Mouse (Mus musculus): ENCODE data around the gene Dnajb12.

Gene Dnajb12

DNA sequence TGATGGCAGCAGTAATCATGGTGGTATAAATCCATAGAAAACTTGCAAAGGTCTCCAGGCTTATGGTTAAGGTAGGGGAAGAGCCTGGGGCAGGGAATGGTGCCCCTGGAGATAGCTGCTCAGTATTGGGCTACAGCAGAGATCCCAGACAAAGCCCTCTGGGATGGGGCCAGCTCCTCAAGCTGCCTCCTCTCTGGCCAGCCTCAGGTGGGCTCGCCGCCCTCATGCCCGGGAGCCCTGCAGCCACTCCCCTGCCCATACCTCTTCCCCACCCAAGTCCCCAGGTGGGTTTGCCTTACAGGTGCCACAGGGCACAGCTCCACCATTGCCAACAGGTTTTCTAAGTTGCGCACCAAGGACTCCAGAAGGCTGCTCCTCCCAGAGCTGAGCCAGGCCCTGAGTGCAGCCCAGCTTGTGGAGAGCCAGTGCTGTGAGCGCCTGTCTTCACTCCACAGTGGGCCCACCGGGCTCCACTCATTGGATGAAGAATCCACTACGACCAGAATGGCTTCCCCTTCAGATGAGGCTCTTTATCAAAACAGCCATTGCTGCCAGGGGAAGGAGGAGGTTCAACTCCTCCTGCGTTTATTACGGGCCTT lies 18.9 kb downstream of the Dnajb12 start:
- no peak for DNase-seq

DNA sequence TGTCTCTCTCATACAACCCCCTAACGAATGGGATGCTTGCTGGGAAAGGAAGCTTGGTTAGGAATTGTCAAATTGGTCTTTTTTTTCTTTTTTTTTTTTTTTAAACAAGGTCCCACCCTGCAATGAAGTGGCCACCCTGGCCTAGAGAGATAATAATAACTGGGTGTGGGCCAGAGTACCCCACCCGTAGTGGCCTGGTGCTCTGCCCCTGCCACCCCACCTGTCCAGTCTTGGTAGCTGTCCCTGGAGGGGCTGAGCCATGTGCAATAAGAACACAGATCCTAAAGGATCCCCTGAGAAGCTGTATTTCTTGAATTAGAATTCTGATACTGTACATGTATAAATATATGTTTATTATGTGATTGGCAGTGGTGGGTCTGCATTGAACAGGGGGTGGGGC lies 19.6 kb downstream of the Dnajb12 start:
- DNase-seq = no peak

DNA sequence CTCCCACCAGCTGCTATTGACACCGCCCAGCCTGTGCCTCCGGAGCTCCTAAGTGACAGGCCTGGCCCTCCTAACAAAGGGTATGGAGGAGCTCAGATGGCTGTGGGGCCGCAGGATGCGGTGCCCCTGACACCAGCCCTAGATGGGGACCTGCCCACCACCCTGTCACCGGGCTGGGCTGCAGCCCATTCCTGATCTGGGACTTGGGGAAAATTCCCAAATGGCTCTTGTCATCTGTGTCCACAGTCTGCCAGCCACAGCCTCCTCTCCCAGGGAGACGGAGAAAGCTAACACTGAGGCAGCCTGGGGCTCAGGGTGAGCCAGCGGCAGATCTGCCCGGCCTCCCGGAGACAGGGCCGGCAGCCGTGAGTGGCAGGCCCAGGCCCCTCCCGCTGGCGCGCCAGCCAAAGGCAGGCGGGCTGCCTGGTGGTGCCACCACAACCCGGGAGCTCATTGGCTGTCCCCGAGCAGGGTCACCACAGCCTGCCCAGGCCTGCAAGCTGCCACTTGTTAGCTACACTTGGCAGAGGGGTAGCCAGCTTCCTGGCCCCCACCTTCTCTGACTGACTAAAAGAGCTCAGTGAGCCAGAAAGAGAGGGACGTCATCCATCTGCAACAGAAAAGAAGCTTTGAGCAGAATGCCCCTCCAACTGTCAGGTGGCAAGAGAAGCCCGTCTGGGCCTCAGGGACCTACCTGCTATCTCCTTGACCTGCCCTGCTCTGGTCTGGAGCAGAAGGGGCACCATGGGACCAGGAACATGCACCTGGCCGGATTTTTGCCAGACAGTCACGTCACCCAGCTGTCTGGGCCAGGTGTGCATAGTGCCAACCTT lies 20.2 kb downstream of the Dnajb12 start:
- DNase-seq = peak; percentile 75 to 89

DNA sequence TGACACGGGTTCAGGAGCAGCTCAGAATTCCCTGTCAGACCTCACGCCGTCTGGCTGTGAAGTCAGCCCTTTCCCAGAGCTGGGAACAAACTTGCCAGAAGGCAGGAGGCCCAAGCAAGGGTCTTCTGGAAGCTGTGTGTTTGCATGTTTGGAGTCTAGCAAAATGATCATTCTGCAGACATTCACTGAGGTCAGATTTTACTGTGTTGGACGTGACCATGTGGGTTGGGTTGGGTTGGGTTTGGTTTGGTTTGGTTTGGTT lies 20.7 kb downstream of the Dnajb12 start:
- DNase-seq = no peak

DNA sequence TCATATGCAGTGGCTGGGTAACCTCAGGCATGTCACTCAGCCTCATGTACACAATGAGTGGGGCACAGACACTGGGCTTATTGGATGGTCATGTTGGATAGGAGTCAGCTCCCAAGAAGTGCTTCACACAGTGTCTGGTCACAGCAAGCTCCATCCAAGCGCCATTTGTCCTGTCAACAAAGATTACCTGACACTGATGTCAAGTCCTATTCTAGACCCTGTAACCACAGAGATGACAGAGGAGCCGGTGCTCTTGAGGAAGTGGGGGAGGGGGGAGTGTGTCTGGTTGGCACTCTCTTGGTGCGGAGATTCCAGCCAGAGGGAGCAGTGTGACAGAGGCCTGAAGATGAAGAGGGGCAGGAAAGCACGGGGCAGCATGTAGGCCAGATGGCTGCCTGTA lies 21.6 kb downstream of the Dnajb12 start:
- DNase-seq = no peak

DNA sequence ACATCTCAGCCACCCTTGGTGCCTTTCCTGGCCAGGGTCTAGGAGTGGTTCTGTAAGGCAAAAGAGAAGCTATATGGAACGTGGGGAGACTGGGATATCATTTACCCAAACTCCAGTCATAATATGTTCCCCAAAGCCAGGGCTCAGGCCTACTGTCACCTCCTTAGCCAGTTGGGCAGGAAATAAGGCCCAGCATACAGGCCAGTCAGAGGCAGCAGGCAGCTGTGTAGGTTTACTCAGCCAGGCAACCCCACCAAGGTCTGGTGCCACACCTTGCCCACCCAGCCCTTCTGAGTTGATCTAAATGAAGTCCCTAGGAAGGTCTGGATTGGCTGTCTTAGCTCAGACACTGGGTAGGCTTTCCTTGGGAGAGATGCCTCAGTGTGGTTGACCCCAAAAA lies 22.1 kb downstream of the Dnajb12 start:
- no peak for DNase-seq

DNA sequence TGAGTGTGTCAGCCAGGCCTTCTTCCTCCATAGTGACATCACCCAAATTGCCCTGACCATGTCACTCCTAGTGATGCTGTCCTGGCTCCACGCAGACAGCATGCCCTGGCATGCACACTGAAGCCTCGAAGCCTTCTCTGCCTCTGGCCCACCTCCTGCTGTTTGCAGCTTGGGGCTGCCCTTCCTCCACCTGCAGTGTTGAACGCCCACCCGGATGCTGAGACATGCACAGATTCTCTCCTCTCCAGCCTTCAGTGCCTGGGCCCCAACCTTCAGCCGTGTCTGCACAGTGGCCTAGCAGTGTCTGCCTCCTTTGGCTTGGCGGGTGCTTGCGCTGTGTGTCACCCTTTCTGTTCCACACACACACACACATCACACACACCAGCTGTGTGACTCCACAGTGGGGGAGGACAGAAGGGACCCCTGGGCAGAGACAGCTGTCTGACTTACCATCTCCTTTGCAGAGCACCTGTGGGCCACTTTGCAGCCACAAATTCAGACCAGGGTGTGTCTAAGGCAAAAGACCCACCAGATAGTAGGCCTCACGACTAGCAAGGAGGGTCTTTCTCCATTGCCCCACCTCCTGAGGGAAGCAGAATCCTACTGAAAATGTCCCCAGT lies 22.7 kb downstream of the Dnajb12 start:
- no peak for DNase-seq

DNA sequence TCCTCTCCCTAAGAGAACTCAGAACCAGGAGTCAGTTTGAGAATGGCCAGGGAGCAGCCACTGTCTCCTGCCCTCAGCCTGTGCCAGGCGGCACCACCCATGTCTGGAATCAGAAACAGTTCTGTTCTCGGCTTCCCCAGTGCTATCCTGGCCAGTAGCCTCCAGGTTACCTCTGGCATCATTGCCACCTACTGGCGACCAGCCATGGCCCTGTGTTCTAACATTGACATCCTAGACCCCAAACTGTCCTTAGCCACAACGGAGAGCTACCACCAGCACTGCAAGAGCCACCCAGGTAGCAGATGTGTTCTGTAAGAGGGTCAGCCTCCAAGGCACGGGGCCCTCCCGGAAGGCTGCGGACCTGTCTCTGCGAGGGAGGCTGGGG lies 23.2 kb downstream of the Dnajb12 start:
- DNase-seq = no peak

DNA sequence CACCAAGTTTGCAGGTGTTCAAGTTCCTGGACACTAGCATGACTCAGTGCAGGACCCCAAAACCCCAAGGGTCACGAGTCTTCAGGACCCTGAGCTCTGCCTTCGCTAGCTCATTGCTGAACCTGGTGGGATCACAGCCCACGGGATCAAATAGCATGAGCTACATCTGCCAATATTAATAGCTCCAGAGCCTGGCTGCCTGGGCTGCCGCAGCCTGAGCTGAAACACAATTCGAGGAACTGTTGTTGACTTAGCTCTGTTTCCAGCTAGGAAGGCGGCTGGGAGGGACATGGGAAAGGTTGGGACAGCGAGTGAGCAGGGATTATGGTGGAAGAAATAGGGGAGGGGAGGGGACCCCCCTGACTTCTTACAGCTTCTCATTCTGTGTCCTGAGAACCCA lies 23.8 kb downstream of the Dnajb12 start:
- DNase-seq = no peak

DNA sequence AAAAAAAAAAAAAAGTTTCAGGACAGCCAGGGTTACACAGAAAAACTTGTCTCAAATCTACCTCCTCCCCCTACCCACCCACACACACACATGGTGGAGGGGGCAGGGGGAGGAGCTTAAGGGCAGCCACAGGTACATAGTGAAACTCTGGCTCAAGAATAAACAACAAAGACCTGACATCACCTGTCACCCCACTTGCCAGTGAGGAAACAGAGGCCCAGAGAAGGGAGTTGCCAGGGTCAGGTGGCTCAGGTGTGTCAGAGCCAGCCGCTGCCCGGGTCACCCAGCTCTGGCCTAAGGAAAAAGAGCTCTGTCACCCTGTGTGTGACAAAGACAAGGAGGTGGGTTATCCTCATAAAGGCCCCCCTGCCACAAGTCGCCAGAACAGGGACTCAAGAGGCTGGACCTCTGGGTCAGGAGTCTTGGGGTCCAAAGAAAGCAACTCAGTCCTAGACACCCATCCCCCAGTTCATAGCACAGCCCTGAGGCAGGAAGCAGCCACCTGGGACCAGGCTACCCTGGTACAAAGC lies 27.8 kb downstream of the Dnajb12 start:
- no peak for DNase-seq

DNA sequence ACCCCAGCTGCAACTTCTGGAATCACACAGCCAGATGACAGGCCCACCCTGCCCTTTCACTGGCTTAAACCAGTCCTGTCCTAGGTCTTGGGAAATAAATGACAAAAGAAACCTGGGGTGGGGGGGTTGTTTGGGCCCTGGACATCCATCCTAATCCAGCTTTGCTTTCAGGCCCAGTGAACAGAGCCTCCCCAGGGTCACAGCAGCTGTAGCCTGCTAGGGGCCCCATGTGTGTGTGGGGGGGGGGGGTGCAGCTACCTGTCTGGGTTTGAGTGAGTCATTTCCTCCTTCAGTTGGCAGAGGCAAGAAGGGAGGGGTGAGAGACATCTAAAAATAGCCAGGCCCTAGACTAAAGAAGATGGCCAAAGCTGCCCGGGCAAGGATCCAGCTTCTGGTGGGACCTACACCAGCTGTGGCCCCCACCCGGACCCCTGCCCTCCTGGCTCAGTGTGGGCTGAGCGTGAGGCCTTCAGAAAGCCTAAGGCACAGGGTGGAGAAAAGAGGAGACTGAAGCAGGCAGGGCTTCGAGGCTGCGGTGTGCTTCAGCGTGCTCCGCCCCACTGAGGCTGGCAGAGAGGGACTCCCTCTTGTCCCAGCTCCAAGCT lies 28.4 kb downstream of the Dnajb12 start:
- peak in 1 of 2 experiments; percentile 33 for DNase-seq

DNA sequence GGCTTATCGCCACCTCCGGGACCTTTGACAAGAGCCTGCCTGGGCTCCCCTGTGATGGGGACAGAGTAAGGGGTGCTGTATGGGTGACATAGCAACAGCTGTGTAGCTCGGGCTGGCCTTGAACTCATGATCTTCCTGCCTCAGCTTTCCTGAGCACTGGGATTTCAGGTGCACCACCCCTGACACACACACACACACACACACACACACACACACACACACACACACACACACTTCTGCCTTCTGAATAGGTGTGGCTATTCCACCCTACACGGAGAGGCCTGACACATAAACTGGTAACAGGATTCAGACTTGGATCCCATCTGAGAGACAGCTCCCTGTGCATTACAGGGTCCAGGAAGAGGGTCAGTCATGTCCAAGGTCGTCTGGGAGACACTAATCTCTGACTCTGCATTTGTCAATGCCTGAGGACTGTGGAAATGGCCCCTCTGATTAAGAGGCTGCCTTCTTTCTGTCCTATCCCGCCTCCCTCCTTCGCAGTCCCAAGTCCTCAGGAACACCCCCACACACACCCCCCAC lies 29.5 kb downstream of the Dnajb12 start:
- DNase-seq = no peak

DNA sequence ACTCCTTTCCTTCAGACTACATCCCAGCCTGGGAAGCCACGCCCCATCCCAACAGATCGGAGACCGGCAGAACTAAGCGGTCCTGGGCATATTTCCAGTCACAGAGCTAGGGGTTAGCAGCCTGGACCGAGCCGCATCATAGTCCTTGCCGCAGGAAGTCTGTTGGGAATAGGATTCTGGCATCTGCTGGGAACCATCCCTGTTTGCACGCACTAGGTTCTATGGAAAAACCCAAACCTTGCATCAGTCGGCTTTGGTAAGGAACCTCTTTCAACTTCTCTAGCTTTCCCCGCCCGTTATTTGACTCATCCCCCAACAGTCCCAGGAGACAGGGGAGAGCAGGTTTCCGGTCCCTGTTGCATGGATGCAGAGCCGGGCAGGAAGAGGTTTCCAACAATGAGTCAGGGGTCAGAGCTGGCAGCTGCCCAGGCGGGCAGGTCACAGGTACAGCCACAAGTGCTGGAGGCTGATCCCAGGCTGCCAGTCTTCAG lies 30.0 kb downstream of the Dnajb12 start:
- DNase-seq = no peak

DNA sequence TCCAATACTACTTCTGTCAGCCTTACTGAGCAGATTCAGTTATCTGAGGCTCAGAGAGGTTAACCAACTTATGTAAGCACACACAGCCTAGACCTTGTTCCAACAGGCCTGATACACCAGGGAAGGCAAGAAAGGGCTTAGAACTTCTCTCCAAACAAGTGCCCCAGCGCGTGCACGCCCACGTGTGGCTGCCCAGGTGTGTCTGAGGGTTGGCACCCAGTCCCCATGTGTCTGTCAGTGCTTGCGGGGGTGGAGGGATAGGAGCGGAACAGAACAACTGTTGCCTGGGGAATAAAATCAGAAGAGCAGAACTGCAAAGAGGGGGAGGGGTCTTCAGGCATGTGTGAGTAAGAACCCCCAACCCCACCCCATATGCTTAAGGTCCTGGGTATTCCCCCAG lies 31.7 kb downstream of the Dnajb12 start:
- no peak for DNase-seq

DNA sequence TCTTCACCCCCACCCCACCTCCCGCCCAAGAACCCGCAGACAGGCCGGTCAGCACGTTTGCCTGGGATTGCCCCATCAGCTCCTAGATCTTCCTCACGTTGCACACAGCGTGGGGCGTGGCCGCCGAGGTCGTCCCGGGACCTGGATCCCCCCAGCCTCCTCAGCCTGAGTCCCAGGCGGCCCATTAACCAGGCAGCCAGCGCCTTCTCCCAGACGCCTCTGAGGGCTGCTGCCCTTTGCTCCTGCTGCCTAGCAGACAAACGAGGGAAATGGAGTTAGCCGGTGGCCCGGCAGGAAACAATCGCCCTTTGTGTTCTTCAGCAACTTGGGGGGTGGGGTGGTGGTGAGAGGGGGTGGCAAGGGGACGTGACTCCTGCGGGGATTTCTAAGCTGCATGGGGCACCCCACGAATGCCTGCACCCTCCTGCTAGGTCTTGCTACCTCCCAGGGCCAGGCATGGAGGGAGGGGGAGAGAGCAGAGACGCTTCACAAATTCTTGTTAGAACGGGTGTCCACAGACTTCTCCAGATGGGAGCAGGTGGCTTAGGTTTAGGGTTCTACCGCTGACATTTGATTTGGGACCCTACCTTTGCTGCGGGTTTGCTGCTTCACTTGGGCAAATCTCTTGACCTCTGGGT lies 32.3 kb downstream of the Dnajb12 start:
- DNase-seq = no peak

DNA sequence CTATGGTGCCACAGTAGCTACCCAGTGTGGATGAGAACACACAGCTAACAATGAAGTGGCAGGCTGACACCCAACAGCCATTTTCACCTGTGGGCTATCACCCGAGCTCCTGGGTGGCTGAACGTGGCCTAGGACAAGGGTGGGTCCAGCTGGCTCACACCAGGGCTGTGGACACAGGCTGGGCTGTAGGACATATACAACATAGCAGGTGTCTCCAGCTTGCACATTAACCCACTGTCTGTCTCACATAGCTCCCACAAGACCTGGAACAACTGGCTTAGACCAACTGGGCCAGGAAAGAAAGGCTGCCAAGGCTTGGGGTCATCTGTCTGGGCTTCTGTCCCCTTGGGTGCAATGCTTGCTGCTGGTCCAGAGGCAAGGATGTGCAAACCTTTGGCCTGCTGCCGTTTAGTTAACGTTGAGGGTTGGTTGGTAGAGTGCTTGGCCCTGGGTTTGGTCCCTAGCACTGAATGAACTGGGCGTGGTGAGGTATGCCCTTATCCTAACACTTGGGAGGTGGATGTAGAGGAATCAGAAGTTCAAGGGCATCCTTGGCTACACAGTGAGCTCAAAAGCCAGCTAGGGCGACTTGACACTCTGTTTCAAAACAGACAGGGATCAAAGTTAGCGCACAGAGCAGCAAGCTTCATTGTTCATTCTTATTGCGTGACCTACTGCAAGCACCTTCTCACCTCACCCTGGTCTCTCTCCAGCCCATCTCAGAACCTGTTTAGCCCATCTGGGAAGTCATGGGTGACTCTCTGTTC lies 36.0 kb downstream of the Dnajb12 start:
- no peak for DNase-seq

DNA sequence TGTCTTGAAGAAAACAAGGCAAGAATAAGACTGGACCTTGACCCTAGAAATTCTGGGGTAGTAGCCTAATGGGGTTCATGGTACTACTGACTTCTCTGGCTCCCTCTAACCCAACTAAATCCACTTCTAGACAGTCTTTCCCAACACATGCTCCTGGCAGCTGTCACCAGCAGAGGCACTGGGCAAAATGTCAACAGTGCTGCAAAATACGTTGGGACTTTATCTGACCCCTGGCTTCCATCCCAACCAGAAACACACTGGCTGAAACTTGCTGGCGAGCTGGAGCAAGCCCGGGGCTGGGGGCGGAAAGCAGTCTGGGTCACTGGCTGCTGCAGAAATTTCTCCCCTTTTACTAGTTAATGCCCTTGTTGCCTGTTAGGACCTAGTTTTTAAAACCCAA lies 36.8 kb downstream of the Dnajb12 start:
- DNase-seq = no peak

DNA sequence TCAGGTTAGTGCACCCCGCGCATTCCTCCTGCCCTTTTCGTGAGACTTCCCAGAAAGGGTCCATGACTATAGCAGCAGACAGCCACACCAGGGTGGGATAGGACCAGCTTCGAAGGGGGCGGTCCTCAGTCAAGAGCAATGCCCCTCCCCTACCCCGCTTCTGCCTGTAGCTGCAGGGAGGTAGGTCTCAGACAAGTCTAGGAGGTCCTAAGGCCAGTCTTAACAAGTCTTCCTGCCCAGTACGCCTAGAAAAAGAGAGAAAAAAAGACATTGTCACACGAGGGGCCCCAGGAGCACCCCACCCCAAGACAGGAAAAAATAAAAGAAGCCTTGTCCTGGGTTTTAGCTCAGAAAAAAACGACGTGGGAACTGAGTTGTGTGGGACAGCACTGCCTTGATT lies 37.3 kb downstream of the Dnajb12 start:
- DNase-seq = no peak

DNA sequence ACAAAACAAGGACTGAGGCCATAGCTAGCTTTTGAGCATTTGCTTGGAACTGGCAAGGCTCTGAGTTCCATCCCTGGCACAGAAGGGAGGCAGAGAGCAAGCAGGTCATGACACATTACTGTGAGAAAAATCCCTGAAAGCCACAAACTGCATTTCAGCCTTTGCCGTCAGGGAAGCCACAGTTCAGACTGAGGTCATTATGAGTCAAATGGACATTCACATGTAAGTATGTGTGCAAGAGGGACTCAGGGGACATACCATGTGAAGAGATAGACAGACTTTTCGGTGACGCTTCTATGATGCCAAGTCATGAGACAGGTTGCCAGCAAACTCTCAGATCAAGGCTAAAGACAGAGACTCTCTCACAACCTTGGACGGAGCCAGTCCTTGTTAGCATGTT lies 38.8 kb downstream of the Dnajb12 start:
- DNase-seq = no peak

DNA sequence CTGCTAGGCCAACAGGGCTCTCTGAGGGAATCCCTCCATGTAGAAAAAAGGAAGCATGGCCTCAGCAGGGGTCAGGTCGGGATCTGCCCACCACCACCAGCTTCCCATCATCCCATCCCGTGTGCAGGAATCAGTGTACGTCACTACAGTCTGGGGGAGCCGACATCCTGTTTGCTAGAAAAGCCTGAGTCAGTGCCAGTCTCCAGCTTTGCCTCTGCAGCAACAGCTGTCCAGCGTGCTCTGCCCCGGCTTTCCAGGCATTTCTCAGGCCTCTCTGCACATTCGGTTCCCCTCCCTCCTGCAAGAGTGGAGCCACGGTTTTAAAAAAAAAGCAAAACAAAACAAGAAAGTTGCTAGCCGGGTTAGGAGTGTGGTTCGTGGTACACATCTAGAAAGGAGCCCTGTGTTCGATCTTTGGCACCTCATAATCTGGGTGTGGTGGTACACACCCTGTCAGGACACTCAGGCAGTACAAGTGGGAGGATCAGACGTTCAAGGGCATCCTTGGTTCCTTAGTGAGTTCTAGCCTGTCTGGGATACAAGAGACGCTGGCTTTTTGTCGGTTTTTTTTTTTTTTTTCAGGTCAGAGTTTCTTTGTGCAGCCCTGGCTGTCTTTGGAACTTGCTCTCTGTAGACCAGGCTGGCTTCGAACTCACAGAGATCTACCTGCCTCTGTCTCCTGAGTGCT lies 40.3 kb downstream of the Dnajb12 start:
- DNase-seq = no peak

DNA sequence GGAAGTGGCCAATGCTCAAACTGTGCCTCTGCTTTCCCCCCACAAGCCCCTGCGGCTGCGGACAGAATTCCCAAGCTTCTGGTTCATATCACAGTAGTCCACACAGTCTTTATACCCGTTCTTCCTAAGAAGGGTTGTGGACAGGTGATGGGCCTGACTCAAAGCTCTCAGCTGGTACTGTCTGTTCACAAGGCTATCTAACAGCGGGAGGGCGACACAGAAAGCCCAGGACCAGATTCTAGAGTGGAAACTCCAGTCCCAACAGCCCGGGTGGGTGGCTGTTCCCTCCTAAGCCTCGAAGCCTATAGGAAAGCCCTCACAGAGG lies 41.1 kb downstream of the Dnajb12 start:
- no peak for DNase-seq

All from cerebellum, postnatal 36 days (tissue).